Mouse (Mus musculus): ENCODE results near the gene Notch1. TPM values are rescaled to one million over a fixed set of nuclear protein-coding genes. Genes with fewer than 3 reads are reported as not detected.

Notch1 gene
- polyA plus RNA-seq, 1 experiment from 2014 or later, result 11.8 TPM

DNA sequence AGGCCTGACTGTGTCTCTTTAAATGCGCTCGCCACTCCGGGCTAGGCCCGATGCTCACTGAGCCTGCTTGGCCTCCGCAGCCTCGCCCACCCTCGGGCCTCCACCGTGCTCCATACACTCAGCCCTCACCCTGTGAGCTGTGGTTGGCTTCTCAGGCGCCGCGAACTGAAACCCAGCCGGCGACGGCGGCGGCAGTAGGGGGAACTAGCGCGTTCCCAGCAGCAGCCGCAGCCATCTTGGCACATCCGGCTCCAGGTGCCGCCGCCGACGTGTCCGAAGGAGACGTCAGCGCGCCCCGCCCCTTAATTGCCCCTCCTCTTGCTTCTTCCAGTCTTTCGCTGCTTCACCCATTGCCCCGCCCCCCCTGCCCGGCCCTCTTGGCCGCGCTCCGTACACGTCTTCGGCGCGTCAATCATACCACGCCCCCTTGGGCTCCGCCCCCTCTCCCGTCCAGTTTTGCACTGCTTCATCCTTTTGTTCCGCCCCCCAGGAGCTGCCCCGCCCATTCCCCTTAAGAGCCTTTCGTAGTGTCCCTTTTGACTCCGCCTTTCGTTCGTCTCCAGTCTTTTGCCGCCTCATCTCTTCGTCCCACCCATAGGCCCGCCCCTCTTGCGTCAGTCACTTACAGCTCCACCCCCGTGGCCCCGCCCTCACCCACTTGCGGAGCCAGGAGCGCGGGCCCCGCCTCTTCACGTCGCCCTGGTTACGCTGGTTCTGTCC is 71.4 kb downstream of the Notch1 start, which contains the start of gene Sec16a:
Gene Sec16a (minus strand): TSS at position 271 of the 720 bp plus-strand sequence.
- ATAC-seq, result peak; percentile 90

DNA sequence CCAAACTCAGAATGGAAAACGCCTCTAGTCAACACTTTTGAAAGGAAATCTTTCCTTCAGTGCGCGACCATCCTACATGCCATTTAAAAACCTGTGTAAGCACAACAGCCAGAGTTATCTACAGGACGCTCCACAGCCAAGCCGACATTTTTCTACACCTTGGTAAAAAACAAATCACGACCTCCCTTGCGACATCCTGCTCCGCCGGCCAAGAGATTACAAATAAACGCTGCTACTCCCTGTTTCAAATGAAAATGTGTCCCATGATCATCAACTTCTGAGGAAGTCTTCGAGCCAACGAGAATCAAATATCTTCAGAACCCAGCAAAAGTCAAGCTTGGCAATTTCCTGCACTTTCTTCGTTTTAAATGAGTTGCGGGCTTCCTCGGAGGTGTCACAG is 72.1 kb downstream of the Notch1 start:
- peak; percentile 59 for DNase-seq (ENCODE audit: low spot score)
- under 1% methylated on average over 15 of the region's 15 CpGs for WGBS
- Histone ChIP-seq H3K27ac (ENCODE audit: low read length) (peak overlapping the region; percentile 97), H3K9me3 (ENCODE audit: low read length) (no peaks in the 10 kb centered on the region), H3K36me3 (ENCODE audit: insufficient read depth, low read length) (peaks cover 18% of the 10 kb centered on the region; the same call in 1 of the 2 replicates), H3K4me1 (ENCODE audit: insufficient read depth, low read depth, low read length) (peaks cover 13% of the 10 kb centered on the region), H3K4me2 (replicated peaks; ENCODE audit: low read depth, low read length) (peak overlapping the region; percentile 74), H3K27me3 (replicated peaks; ENCODE audit: insufficient read depth, low read length) (no peaks in the 10 kb centered on the region), H3K9ac (replicated peaks; ENCODE audit: low read depth) (peak overlapping the region; percentile 95), H3K4me3 (ENCODE audit: low read depth, low read length) (peak overlapping the region; percentile 97)
- no peak for ATAC-seq
- no peak for TF ChIP-seq EP300 (IDR thresholded peaks at IDR 0.05)
- no peak for TF ChIP-seq CTCF (IDR thresholded peaks at IDR 0.05)

More for the DNA sequence above, 71.4 kb downstream of the Notch1 start, which contains the start of gene Sec16a:
- Histone ChIP-seq H3K4me1 (ENCODE audit: insufficient read depth, low read depth, low read length) (peaks cover 13% of the 10 kb centered on the region), H3K9ac (replicated peaks; ENCODE audit: low read depth) (peak within 1 kb of the TSS; percentile 95), H3K27me3 (replicated peaks; ENCODE audit: insufficient read depth, low read length) (no peaks in the 10 kb centered on the region), H3K4me2 (replicated peaks; ENCODE audit: low read depth, low read length) (peak within 1 kb of the TSS; percentile 75), H3K36me3 (ENCODE audit: insufficient read depth, low read length) (peaks cover 15% of the 10 kb centered on the region; the same call in 1 of the 2 replicates), H3K27ac (ENCODE audit: low read length) (peak within 1 kb of the TSS; percentile 97), H3K4me3 (ENCODE audit: low read depth, low read length) (peak within 1 kb of the TSS; percentile 97), H3K9me3 (ENCODE audit: low read length) (no peaks in the 10 kb centered on the region)
- no peak for TF ChIP-seq EP300 (IDR thresholded peaks at IDR 0.05)
- peak; percentile 41 for TF ChIP-seq CTCF (IDR thresholded peaks at IDR 0.05)
- peak; percentile 100 for DNase-seq (ENCODE audit: low spot score)
- WGBS, result under 1% methylated on average over 53 of the region's 61 CpGs

DNA sequence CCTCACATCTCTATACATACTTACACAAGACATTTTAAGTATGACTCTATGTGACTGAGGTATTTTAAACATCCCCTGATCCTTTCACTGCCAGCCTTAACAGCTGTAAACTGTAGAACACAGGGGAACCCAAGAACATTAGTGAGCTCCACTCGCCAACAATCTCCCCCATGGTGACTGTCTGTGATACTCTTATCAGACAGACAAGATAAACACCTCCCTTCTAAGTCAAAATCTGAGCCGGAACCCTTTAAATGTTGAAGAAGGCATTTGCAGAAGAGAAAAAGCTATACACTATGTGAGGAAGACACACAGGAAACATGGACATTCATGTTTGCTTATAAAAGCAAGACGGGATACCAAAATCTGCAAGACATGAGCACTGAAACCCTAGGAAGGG is 72.6 kb downstream of the Notch1 start:
- no peak for ATAC-seq

DNA sequence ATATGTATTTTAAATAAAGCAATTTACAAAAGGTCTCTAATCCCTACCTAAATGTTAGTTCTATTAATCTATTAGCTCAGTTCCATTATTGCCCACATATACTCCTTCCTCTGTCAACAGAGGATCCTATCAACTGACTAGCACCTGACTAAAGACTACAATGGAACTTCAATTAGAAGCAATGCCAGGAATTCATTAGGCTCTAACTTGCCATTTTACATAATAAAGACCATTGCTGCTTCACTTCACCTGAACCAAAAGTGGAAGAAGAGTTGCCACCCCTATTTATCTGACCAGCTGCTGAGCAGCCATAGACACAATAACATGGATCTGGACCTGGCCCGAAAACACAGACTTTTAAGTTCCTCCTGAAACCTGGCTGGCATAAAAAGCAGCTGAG is 73.6 kb downstream of the Notch1 start:
- no peak overlapping the region for H3K4me2 ChIP-seq (replicated peaks; ENCODE audit: low read depth, low read length)
- WGBS, result 92% methylated on average over 1 of the region's 1 CpGs

More for the DNA sequence above, 72.6 kb downstream of the Notch1 start:
- Histone ChIP-seq H3K4me3 (ENCODE audit: low read depth, low read length) (peak overlapping the region; percentile 97), H3K36me3 (ENCODE audit: insufficient read depth, low read length) (peaks cover 22% of the 10 kb centered on the region; the same call in 1 of the 2 replicates), H3K4me2 (replicated peaks; ENCODE audit: low read depth, low read length) (peak overlapping the region; percentile 74), H3K4me1 (ENCODE audit: insufficient read depth, low read depth, low read length) (peaks cover 13% of the 10 kb centered on the region), H3K27ac (ENCODE audit: low read length) (no peak overlapping the region), H3K9ac (replicated peaks; ENCODE audit: low read depth) (peak overlapping the region; percentile 95), H3K9me3 (ENCODE audit: low read length) (no peaks in the 10 kb centered on the region), H3K27me3 (replicated peaks; ENCODE audit: insufficient read depth, low read length) (no peaks in the 10 kb centered on the region)
- TF ChIP-seq EP300 (IDR thresholded peaks at IDR 0.05) (no peak), CTCF (IDR thresholded peaks at IDR 0.05) (no peak)
- 9% methylated on average over 3 of the region's 3 CpGs for WGBS
- DNase-seq (ENCODE audit: low spot score), result peak; percentile 13

DNA sequence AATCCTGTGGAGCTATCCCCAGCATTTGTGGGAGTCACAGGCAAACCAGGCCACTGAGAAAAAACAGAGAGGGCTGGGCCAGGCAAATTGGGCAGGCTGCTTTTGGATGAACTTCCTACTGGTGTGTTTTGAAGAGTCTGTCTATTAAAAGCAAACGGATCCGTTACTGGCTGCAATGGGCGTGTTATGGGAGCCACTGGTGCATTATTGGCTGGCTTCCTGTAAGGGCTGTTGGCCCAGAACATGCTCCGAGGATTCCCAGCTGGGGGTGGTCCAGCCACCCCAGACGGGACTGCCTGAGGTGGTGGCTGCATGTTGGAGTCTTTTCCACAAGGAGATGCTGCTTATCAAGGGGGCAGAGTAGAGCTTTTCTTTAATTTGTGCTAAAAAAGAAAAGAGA is 74.8 kb downstream of the Notch1 start:
- H3K27me3 ChIP-seq (replicated peaks; ENCODE audit: insufficient read depth, low read length), result no peaks in the 10 kb centered on the region
- no peak overlapping the region for H3K4me3 ChIP-seq (ENCODE audit: low read depth, low read length)
- H3K9me3 ChIP-seq (ENCODE audit: low read length), result no peaks in the 10 kb centered on the region
- no peak for ATAC-seq
- no peak overlapping the region for H3K4me2 ChIP-seq (replicated peaks; ENCODE audit: low read depth, low read length)
- H3K36me3 ChIP-seq (ENCODE audit: insufficient read depth, low read length), result peaks cover 22% of the 10 kb centered on the region; the same call in 1 of the 2 replicates
- WGBS, result 49% methylated on average over 5 of the region's 5 CpGs
- H3K4me1 ChIP-seq (ENCODE audit: insufficient read depth, low read depth, low read length), result peaks cover 10% of the 10 kb centered on the region
- no peak overlapping the region for H3K9ac ChIP-seq (replicated peaks; ENCODE audit: low read depth)
- H3K27ac ChIP-seq (ENCODE audit: low read length), result no peak overlapping the region
- no peak for TF ChIP-seq CTCF (IDR thresholded peaks at IDR 0.05)
- TF ChIP-seq EP300 (IDR thresholded peaks at IDR 0.05), result no peak
- no peak for DNase-seq (ENCODE audit: low spot score)

More for the DNA sequence above, 73.6 kb downstream of the Notch1 start:
- H3K4me3 ChIP-seq (ENCODE audit: low read depth, low read length), result no peak overlapping the region
- no peaks in the 10 kb centered on the region for H3K27me3 ChIP-seq (replicated peaks; ENCODE audit: insufficient read depth, low read length)
- no peak overlapping the region for H3K9ac ChIP-seq (replicated peaks; ENCODE audit: low read depth)
- TF ChIP-seq CTCF (IDR thresholded peaks at IDR 0.05) (no peak), EP300 (IDR thresholded peaks at IDR 0.05) (no peak)
- H3K27ac ChIP-seq (ENCODE audit: low read length), result no peak overlapping the region
- peaks cover 13% of the 10 kb centered on the region for H3K4me1 ChIP-seq (ENCODE audit: insufficient read depth, low read depth, low read length)
- DNase-seq (ENCODE audit: low spot score) (no peak), ATAC-seq (no peak)
- no peaks in the 10 kb centered on the region for H3K9me3 ChIP-seq (ENCODE audit: low read length)
- peaks cover 22% of the 10 kb centered on the region; the same call in 1 of the 2 replicates for H3K36me3 ChIP-seq (ENCODE audit: insufficient read depth, low read length)

DNA sequence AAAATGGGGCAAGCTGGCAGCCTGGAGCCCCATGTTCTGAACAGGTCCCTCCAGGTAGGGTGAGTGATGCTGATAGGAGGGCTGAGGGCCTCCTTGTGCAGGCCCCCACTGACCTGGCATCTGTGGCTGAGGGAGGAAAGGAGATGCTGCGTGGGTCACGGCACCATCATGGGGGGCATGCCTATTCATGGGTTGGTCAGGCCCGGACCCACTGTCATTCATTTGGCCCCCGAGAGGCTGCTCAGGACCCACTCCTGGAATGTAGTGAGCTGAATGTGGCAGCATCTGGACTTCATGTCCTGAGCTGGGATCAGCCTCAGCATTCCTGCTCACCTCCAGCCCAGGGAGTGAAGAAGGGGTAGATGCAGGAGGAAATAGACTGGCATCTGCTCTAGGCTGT is 75.2 kb downstream of the Notch1 start:
- H3K4me1 ChIP-seq (ENCODE audit: insufficient read depth, low read depth, low read length), result peaks cover 6% of the 10 kb centered on the region; the same call in 1 of the 2 replicates
- H3K27me3 ChIP-seq (replicated peaks; ENCODE audit: insufficient read depth, low read length), result no peaks in the 10 kb centered on the region
- peaks cover 22% of the 10 kb centered on the region; the same call in 1 of the 2 replicates for H3K36me3 ChIP-seq (ENCODE audit: insufficient read depth, low read length)
- H3K9me3 ChIP-seq (ENCODE audit: low read length), result no peaks in the 10 kb centered on the region
- ATAC-seq (no peak), DNase-seq (ENCODE audit: low spot score) (no peak)
- no peak overlapping the region for H3K4me3 ChIP-seq (ENCODE audit: low read depth, low read length)
- H3K27ac ChIP-seq (ENCODE audit: low read length), result no peak overlapping the region
- 94% methylated on average over 4 of the region's 4 CpGs for WGBS
- TF ChIP-seq CTCF (IDR thresholded peaks at IDR 0.05) (no peak), EP300 (IDR thresholded peaks at IDR 0.05) (no peak)
- no peak overlapping the region for H3K9ac ChIP-seq (replicated peaks; ENCODE audit: low read depth)
- H3K4me2 ChIP-seq (replicated peaks; ENCODE audit: low read depth, low read length), result no peak overlapping the region

Data from lung, postnatal 0 days (tissue).